Mouse (Mus musculus) lung, postnatal 25 days (tissue): ENCODE data around the gene Stam2.

Experiments used
- DNase-seq: peaks from one replicate; pipeline ENCODE4 v3.0.0; 2022; ENCODE audit warnings: low spot score

Stam2 gene

GRCm38 (mm10) chr2:52742256-52743158 lies at the start of gene Stam2:
TSS of gene Stam2 (minus strand) at chr2:52742281.
- peak; percentile 91 for DNase-seq

GRCm38 (mm10) chr2:52785106-52785721 lies 43.1 kb upstream of the Stam2 start:
- DNase-seq = peak; percentile 19

- no peak for DNase-seq
These were observed 37.9 kb upstream of the Stam2 start for GRCm38 (mm10) chr2:52779987-52780386.

- peak; percentile 31 for DNase-seq
These were observed 37.3 kb upstream of the Stam2 start for GRCm38 (mm10) chr2:52779381-52779780.

- DNase-seq = no peak
These were observed 35.8 kb upstream of the Stam2 start for GRCm38 (mm10) chr2:52777839-52778238.

- no peak for DNase-seq
These were observed 32.3 kb upstream of the Stam2 start for GRCm38 (mm10) chr2:52774373-52774772.

- DNase-seq = no peak
These were observed 30.8 kb upstream of the Stam2 start for GRCm38 (mm10) chr2:52772774-52773393.

- DNase-seq = no peak
These were observed 23.0 kb upstream of the Stam2 start for GRCm38 (mm10) chr2:52765130-52765529.

- DNase-seq = no peak
These were observed 21.8 kb upstream of the Stam2 start for GRCm38 (mm10) chr2:52763891-52764290.

GRCm38 (mm10) chr2:52763040-52763736 lies 21.1 kb upstream of the Stam2 start:
- DNase-seq = peak; percentile 73

- DNase-seq = no peak
These were observed 20.4 kb upstream of the Stam2 start for GRCm38 (mm10) chr2:52762529-52762928.

- DNase-seq = no peak
These were observed 16.5 kb upstream of the Stam2 start for GRCm38 (mm10) chr2:52758627-52759026.

- DNase-seq = no peak
These were observed 14.6 kb upstream of the Stam2 start for GRCm38 (mm10) chr2:52756691-52757090.

- DNase-seq = no peak
These were observed 11.7 kb upstream of the Stam2 start for GRCm38 (mm10) chr2:52753573-52754317.

- DNase-seq = no peak
These were observed 2.0 kb upstream of the Stam2 start for GRCm38 (mm10) chr2:52744099-52744498.

- peak; percentile 57 for DNase-seq
These were observed 313 bp downstream of the Stam2 start for GRCm38 (mm10) chr2:52741681-52742255.

- no peak for DNase-seq
These were observed 1.5 kb downstream of the Stam2 start for GRCm38 (mm10) chr2:52740596-52740995.

GRCm38 (mm10) chr2:52734504-52734903 lies 7.6 kb downstream of the Stam2 start:
- DNase-seq = no peak

- DNase-seq = peak; percentile 8
These were observed 8.4 kb downstream of the Stam2 start for GRCm38 (mm10) chr2:52733659-52734058.

- no peak for DNase-seq
These were observed 9.5 kb downstream of the Stam2 start for GRCm38 (mm10) chr2:52732611-52733010.

GRCm38 (mm10) chr2:52732001-52732400 lies 10.1 kb downstream of the Stam2 start:
- no peak for DNase-seq
